Mouse (Mus musculus) kidney, embryonic 15.5 days (tissue): ENCODE data around the gene Olfr1497. TPM values are rescaled to one million over a fixed set of nuclear protein-coding genes. Genes with fewer than 3 reads are reported as not detected.

Experiments used
- polyA plus RNA-seq: library from polyadenylated mRNA; unstranded; fragments of >200 nt; fragmentation: Nextera tagmentation; extraction: Ambion mirVana; gene quantifications from 2 replicates; pipeline ENCODE4 v1.2.1, GENCODE M21; 2015

The Olfr1497 gene
- polyA plus RNA-seq, 1 experiment from 2014 or later: not detected

Other genes starting within 250 kb of the Olfr1497 start
- not detected in 2 replicates for gene Olfr1484, start 214.7 kb downstream of the Olfr1497 start, polyA plus RNA-seq
- gene Olfr1487, start 180.8 kb downstream of the Olfr1497 start, polyA plus RNA-seq: not detected in 2 replicates
- not detected in 2 replicates for gene Olfr1489, start 166.6 kb downstream of the Olfr1497 start, polyA plus RNA-seq
- not detected in 2 replicates for gene Olfr1490, start 147.1 kb downstream of the Olfr1497 start, polyA plus RNA-seq
- gene Olfr1491, start 100.9 kb downstream of the Olfr1497 start, polyA plus RNA-seq: not detected in 2 replicates
- gene Olfr1493-ps1, start 74.9 kb downstream of the Olfr1497 start, polyA plus RNA-seq: not detected in 2 replicates
- gene Olfr1494, start 58.5 kb downstream of the Olfr1497 start, polyA plus RNA-seq: not detected in 2 replicates
- not detected in 2 replicates for gene Olfr1495, start 33.6 kb downstream of the Olfr1497 start, polyA plus RNA-seq
- not detected in 2 replicates for gene Olfr1496, start 20.3 kb downstream of the Olfr1497 start, polyA plus RNA-seq
- not detected in 2 replicates for gene Olfr1499, start 21.2 kb upstream of the Olfr1497 start, polyA plus RNA-seq
- not detected in 2 replicates for gene Olfr1500, start 32.3 kb upstream of the Olfr1497 start, polyA plus RNA-seq
- gene Olfr1501, start 52.5 kb upstream of the Olfr1497 start, polyA plus RNA-seq: not detected in 2 replicates
- not detected in 2 replicates for gene Olfr1502, start 63.6 kb upstream of the Olfr1497 start, polyA plus RNA-seq
- gene Olfr1504, start 99.7 kb upstream of the Olfr1497 start, polyA plus RNA-seq: not detected in 2 replicates
- not detected in 2 replicates for gene Olfr1505, start 115.3 kb upstream of the Olfr1497 start, polyA plus RNA-seq